In the genomic region with DNA sequence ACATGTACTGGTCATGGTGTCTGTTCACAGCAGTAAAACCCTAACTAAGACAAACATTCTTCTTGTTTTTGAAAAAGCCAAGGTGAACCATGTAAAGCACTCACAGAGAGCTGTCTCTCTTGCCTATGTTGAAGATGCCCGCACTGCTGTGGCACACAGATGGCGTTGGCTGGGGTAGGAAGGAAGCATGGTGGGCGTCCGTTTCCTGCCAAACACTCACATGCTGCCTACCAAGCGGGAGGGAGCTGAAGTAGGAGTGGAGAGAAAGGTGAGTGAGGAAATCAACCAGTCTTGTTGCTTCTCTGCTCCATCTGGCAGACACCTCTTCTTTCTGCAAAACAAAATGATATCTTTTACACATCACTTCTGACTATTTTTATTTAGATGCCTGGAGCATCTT, we compare ENCODE assay signal across 11 mouse cellular contexts.
A peak's percentile ranks its signal among the peaks of the same experiment; 100 is the strongest.
DNase-seq lines count a peak whose midpoint lies in the region; ATAC-seq and TF ChIP-seq lines count a peak whose summit lies in the region.
"Had no signal": no experiment of that assay in that cellular context is flagged by ENCODE, and none has a peak within 500 bp of the region (broad histone marks: within the 10 kb centered on the region; RNA-seq: fewer than 3 reads in every experiment).

No protein-coding gene starts in this region.

- WGBS in forebrain, postnatal 0 days: 73% methylated on average over 5 of the region's 5 CpGs
- 89% methylated on average over 5 of the region's 5 CpGs for WGBS in forebrain, embryonic 14.5 days

- TF ChIP-seq CTCF in forebrain, postnatal 0 days (IDR thresholded peaks at IDR 0.05; ENCODE audit: low read depth): no peak

- no peaks in the 10 kb centered on the region for H3K4me1 ChIP-seq in forebrain, postnatal 0 days (ENCODE audit: insufficient read depth)
- no peaks in the 10 kb centered on the region for H3K4me1 ChIP-seq in forebrain, embryonic 14.5 days (ENCODE audit: control insufficient read depth, insufficient read depth, low read length)

- H3K27me3 ChIP-seq in forebrain, postnatal 0 days (ENCODE audit: insufficient read depth, low read length): no peaks in the 10 kb centered on the region
- no peaks in the 10 kb centered on the region for H3K27me3 ChIP-seq in forebrain, embryonic 14.5 days (replicated peaks; ENCODE audit: control insufficient read depth, insufficient read depth, low read length)

- H3K4me2 ChIP-seq in forebrain, postnatal 0 days (ENCODE audit: low read depth): no peak overlapping the region
- no peak overlapping the region for H3K4me2 ChIP-seq in forebrain, embryonic 14.5 days (ENCODE audit: low read length)

- no peaks in the 10 kb centered on the region for H3K9me3 ChIP-seq in forebrain, postnatal 0 days (ENCODE audit: low read length)
- no peaks in the 10 kb centered on the region for H3K9me3 ChIP-seq in forebrain, embryonic 14.5 days (replicated peaks; ENCODE audit: control insufficient read depth, low read length)

- H3K27ac ChIP-seq in forebrain, postnatal 0 days (ENCODE audit: low read depth, low read length): no peak overlapping the region
- no peak overlapping the region for H3K27ac ChIP-seq in forebrain, embryonic 14.5 days (ENCODE audit: low read depth, low read length)

- no peaks in the 10 kb centered on the region for H3K36me3 ChIP-seq in forebrain, postnatal 0 days (ENCODE audit: insufficient read depth)
- H3K36me3 ChIP-seq in forebrain, embryonic 14.5 days (ENCODE audit: control insufficient read depth, insufficient read depth, low read length): no peaks in the 10 kb centered on the region

- peak; percentile 43 for DNase-seq in forebrain, postnatal 0 days
- no peak for DNase-seq in forebrain, embryonic 14.5 days (ENCODE audit: low spot score)
- peak; percentile 62 to 75 for DNase-seq in layer of hippocampus, adult 18-20 months (ENCODE audit: low spot score in 2 of 2)
- DNase-seq in right cerebral cortex, postnatal 25 days: peak; percentile 71
- no peak for DNase-seq in ovary, adult 18-20 months (ENCODE audit: low spot score)
- no peak for DNase-seq in embryo, embryonic 10.5 days (ENCODE audit: low spot score)
- DNase-seq in lung, postnatal 25 days (ENCODE audit: low spot score): no peak
- DNase-seq: kidney, postnatal 36 days; lung, adult 18-20 months had no signal

- 0 out of 2 replicates have a peak, but pooled peaks have one; percentile 43 for ATAC-seq in forebrain, postnatal 0 days
- no peak for ATAC-seq in forebrain, embryonic 14.5 days
- peak; percentile 85 for ATAC-seq in cerebellum, adult (ENCODE audit: insufficient number of reproducible peaks, low FRiP score, low TSS enrichment)

- H3K9ac ChIP-seq in forebrain, postnatal 0 days: no peak overlapping the region
- H3K9ac ChIP-seq in forebrain, embryonic 14.5 days (ENCODE audit: low read length): no peak overlapping the region

- H3K4me3 ChIP-seq in forebrain, postnatal 0 days (ENCODE audit: low read depth, low read length): no peak overlapping the region
- no peak overlapping the region for H3K4me3 ChIP-seq in forebrain, embryonic 14.5 days (ENCODE audit: low read depth, low read length)
- H3K4me3 ChIP-seq: myocyte had no signal

Comparison
In these comparisons a context has a peak if more than half of its experiments do, and no peak if none do; other contexts are left out.
1. DNase-seq: peak in forebrain, postnatal 0 days (single experiment), layer of hippocampus, adult 18-20 months (2 of 2) and right cerebral cortex, postnatal 25 days (single experiment); none in forebrain, embryonic 14.5 days (single experiment), ovary, adult 18-20 months (single experiment), embryo, embryonic 10.5 days (single experiment) and lung, postnatal 25 days (single experiment).